Mouse (Mus musculus): ENCODE data around the gene Nsl1.

- TF ChIP-seq CTCF (IDR thresholded peaks at IDR 0.05; ENCODE audit: low read depth) (no peak), EP300 (IDR thresholded peaks at IDR 0.05; ENCODE audit: low read depth) (no peak)
Observed at GRCm38 (mm10) chr1:191092050-191092449, 29.2 kb downstream of the Nsl1 start.

Measured in liver, postnatal 0 days (tissue).